Mouse (Mus musculus): ENCODE measurements at regions not wholly inside any gene's neighbourhood (a gene's known extent, or its start where the extent isn't known, plus 50 kb on each side); places are given as distances from the start of the nearest gene placed in this dataset.

GRCm38 (mm10) chr16:9260966-9261365, 431.1 kb downstream of the 1810013L24Rik start:
- DNase-seq: no peak

DNA sequence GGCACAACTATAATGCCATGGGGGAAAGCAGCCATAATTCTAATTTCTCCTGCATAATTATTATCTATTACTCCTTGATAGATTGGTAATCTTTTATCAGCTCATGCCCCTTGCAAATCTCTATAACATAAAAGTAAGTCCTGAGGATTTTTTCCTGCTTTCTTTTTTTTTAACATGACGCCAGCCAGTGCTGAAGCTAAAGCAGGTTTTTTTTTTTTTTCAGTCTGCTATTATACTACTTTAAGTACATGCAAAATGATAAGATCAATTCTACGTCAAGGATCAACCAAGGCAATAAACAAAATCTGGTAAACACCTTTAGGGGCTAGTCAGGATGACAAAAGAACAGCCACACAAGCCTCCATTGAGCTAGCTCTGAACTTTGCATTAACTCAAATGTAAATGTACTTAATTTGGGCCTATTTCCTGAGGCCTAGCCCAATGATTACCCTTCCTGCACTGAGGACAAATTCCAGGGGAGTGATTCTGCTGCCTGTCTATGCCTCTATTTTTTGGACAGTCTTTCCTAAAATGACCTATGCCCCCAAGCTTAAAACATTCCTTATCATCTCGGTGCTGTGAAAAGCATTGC, 434.8 kb downstream of the 1810013L24Rik start:
- DNase-seq: no peak

DNA sequence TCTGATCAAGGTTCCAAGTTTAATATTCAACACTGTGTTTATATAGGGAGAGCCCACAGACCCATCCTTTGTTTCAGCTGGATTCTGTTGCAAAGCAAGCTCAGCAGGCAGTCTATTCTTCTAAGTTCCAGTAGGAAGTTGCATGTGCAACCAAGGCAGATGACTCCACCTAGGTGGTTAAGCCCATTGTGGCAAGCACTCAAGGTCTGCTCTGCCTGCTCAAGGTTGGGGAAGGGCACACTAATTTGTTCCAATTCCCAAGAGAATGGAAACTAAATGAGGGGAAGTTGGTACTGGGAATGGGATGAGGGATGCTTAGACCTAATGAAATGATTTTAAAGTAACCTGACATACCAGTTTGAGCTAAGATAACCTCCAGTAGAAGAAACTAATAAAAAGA, 437.3 kb downstream of the 1810013L24Rik start:
- no peak for DNase-seq

DNA sequence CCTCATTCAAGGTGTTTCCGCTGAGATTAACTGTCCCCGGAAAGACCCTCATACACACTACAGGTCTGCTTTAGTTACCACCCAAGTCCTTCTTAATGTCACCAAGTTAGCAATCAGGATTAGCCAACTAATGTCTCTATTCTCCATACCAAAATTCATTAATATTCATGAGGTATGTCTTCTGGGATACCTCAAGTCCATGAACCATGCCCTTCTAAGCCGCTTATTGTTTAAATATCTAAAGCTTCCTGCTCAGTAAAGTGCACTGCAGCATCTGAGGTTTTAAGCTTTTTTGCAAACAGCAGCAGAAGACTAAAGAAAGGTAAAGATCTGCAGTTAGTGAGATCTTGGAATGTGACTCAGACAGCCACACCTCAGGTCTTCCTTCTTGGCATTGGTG, 440.2 kb downstream of the 1810013L24Rik start:
- no peak for DNase-seq

DNA sequence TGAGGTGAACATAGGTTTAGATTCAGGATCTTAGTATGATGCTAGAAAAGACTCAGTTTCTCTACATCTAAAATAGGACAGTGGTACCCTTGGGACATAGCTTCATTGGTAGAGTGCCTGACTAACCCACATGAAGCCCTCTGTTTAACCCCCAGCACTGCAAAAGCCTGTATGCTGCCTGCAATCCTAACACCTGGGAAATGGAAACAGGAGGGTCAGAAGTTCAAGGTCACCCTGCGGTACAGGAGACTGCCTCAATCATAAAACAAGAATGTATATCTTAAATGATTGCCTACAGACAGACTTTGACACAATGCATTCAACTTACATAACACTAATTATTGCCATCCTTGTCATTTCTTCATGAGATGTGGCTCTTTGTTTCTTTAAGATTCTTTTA, 440.8 kb downstream of the 1810013L24Rik start:
- DNase-seq: no peak

GRCm38 (mm10) chr16:9273751-9274300, 443.9 kb downstream of the 1810013L24Rik start:
- no peak for DNase-seq

DNA sequence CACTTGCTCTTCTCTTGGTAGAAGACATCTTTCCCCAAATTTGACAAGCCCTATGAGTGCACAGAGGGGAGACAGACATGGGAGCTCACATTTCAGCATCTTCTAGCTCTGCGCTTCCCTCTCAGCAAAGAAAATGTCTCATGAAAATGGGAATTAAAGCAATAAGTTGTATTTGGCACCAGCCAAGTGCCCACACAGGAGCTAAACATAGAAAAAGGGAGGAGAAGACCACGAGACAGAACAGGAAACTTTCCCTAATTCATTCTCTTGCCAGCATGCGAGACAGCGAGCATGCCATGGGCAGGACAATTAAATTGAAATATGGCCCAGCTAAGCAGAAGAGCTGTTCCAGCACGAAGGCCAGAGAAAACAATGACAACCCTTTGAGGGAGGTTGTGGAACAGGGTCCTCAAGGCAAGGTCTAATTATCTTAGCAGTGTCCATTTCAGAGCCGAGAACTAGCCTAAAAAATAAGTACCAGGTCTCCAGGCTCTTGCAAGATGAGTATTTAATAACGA, 444.7 kb downstream of the 1810013L24Rik start:
- DNase-seq: no peak

- no peak for DNase-seq
These were observed 445.5 kb downstream of the 1810013L24Rik start for GRCm38 (mm10) chr16:9275426-9275825.

DNA sequence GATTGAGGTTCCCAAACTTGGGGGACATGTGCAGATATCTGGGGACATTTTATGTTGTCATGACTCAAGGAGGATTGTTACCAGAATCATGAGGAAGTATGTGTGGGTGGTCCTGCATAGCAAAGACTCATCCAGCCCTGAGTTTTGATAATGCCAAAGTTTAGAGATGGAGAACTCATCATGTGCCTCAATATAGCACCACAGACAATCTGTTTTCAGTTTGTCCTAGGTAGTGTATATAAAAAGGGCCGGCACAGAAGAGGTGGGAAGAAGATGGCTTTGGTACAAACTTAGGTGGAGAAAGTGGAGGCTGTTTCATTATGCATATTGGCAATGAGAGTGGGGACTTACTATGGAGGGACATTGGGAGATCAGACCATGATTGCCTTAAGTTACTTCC, 447.2 kb downstream of the 1810013L24Rik start:
- no peak for DNase-seq

DNA sequence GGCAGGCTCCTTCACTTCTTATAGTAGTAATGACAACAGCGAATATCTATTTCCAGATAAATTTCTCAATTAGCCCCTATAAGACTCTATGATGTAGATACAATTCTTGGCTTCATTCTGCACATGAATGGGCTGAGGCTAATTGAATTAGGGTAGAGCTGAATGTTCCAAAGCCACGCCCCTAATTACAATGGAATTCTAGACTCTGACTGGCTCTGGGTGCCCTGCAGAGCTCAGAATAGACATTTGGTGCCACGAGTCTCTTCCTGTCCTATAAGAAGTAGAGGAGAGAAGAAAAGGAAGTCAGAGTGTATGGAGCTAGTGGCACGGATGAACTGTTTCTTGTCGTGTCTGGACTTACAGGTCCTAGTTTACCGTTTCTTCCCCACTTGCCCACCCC, 449.8 kb downstream of the 1810013L24Rik start:
- no peak for DNase-seq

- DNase-seq: no peak
These were observed 450.5 kb downstream of the 1810013L24Rik start for GRCm38 (mm10) chr16:9280431-9280830.

- DNase-seq: peak; percentile 39 to 58
These were observed 451.0 kb downstream of the 1810013L24Rik start for GRCm38 (mm10) chr16:9280931-9281330.

GRCm38 (mm10) chr16:9284423-9284822, 454.5 kb downstream of the 1810013L24Rik start:
- DNase-seq: no peak

DNA sequence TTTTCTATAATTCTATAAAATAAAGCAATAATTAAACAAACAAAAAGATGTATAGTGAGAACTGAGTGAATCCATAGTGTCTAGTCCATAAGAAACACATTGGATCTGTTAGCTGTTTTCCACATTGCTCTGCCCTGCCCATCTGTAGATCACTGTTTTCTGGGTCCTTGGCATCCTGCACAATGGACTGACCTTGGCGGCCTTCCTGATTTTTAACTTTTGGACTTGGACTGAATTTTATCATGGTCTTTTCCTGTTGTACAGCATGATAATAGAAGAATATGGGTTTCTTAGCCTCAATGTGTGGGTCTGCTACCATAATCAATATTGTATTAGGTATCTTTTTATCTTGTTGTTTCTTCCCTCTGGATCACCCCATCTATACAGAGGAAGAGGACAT, 456.0 kb downstream of the 1810013L24Rik start:
- no peak for DNase-seq

DNA sequence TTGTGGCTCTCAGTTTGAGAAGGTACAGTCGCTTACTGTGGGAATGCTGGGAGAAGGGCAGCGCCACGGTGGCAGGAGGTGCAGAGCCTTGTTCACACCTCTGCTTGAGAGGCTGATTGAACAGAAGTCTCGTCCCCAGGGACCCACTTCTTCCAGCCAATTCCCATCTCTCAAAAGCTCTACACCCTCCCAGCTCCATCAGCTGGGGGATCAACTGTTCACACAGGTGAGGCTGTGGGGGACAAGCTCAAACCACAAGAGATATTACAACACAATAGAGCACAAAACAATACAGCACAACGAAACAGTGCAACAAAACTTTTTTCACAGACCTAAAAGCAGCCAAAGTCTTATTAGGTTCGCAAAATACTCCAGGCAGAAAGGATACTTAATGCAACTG, 457.7 kb downstream of the 1810013L24Rik start:
- DNase-seq: no peak

- no peak for DNase-seq
These were observed 461.6 kb downstream of the 1810013L24Rik start for GRCm38 (mm10) chr16:9291356-9292020.

DNA sequence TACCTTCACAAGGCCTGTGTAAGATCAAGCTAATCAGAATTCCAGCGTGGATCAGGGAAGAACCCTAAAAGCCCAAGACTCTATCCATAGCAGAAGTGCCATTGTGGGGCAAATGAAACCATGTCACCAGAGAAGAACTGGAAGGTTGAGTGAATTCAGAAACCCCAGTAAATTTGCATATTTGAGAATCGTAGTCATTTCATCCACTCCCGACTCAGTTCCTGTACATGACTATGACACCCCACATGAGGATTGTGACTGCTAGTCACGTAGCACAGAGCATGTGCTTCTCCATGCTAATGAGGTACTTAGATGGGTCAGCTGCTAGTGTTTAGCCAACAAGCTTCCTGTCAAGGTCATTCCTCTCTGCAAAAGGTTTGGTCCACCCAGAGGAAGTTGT, 473.2 kb downstream of the 1810013L24Rik start:
- no peak for DNase-seq

GRCm38 (mm10) chr16:9304079-9304478, 474.2 kb downstream of the 1810013L24Rik start:
- DNase-seq: no peak

DNA sequence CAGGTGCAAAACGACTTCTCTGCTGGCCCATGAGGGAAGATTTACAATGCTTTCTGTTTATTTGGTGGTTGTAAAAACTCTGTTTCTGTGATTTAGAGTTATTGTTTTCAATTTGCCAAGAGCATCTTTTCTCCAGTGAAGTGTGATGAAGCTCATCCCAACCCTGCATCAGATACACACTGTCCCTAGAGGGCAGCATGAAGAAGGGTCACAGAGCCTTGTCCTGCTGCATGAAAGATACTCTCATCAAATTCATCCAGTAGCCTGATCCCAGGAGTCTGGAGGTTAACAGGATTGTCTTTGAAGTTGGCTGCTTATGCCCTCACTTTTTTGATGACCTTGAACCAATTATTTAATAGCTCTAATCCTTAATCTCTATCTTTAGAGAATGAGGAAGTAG, 480.8 kb downstream of the 1810013L24Rik start:
- DNase-seq: peak in 1 of 2 experiments; percentile 18

- DNase-seq: peak; percentile 27 to 37
These were observed 505.7 kb downstream of the 1810013L24Rik start for GRCm38 (mm10) chr16:9335626-9336025.

DNA sequence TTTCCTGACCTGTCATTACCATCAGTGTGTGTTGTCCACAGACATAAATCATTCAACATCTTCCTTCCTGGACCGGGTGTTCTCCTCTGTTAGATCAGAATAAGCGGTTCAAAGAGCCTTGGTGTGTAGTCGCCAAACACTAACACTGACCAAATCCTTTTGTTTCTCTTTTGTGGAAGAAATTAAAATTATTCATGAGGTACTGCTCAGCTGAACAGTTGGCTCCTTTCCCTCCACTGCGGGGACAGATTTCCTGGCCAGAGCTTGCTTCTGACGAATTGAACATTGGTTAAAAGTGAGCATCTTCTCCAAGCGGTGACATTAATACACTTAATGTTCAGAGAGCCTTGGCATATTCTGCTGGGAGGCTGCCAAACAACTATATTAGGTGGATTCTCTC, 506.2 kb downstream of the 1810013L24Rik start:
- peak; percentile 54 to 56 for DNase-seq

GRCm38 (mm10) chr16:9339456-9339855, 509.6 kb downstream of the 1810013L24Rik start:
- DNase-seq: no peak

DNA sequence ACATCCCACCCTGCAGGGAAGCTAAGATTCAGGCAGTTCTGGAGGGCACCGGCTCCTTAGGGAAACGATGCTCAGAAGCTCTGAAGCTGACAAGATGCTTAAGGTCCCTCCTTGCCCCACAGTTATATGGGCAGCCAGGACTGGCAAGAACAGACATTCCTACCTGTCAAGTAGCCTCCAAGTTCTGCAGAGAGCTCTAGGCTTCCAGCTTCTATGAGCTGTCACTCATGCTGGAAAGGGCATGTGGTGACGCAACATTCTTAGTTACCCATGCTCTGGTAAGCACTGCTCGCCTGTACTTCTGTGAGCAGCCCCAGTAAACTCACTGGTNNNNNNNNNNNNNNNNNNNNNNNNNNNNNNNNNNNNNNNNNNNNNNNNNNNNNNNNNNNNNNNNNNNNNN, 511.3 kb downstream of the 1810013L24Rik start:
- no peak for DNase-seq

GRCm38 (mm10) chr16:9353811-9354210, 523.9 kb downstream of the 1810013L24Rik start:
- DNase-seq: no peak

All from cerebellum, postnatal 14 days (tissue).